Mouse (Mus musculus) hindbrain, embryonic 14.5 days (tissue): Measurements from ENCODE around the gene Shld1. TPM values are rescaled to one million over a fixed set of nuclear protein-coding genes. Genes with fewer than 3 reads are reported as not detected.

ENCODE experiments used
- ATAC-seq: fragments of 200-750 bp; cut with Nextera tagmentation; 2 replicates; pipeline ENCODE4 v1.8.0; 2017; ENCODE audit warnings: moderate number of reproducible peaks, mild to moderate bottlenecking, moderate TSS enrichment, moderate library complexity; ENCODE audit not compliant: low FRiP score
- DNase-seq: peaks from one replicate; pipeline ENCODE4 v3.0.0-alpha.2; 2015; ENCODE audit warnings: low spot score
- H3K27ac ChIP-seq: fragments of 300-500 bp; sonication (generic); 2 replicates; pipeline ENCODE4 v1.5.1; 2014; ENCODE audit warnings: mild to moderate bottlenecking, moderate library complexity
- H3K27me3 ChIP-seq: fragments of 300-500 bp; sonication (generic); 2 replicates; pipeline ENCODE4 v1.6.1; 2014; ENCODE audit warnings: mild to moderate bottlenecking, low read length, mixed read lengths; ENCODE audit not compliant: control insufficient read depth, insufficient read depth
- H3K36me3 ChIP-seq: fragments of 300-500 bp; sonication (generic); replicated peaks from 2 replicates; pipeline ENCODE4 v1.6.1; 2014; ENCODE audit not compliant: control insufficient read depth, insufficient read depth
- H3K4me1 ChIP-seq: fragments of 300-500 bp; sonication (generic); replicated peaks from 2 replicates; pipeline ENCODE4 v1.6.1; 2014; ENCODE audit warnings: antibody characterized with exemption, low read length, mixed read lengths; ENCODE audit not compliant: control insufficient read depth, insufficient read depth
- H3K4me2 ChIP-seq: fragments of 300-500 bp; sonication (generic); replicated peaks from 2 replicates; pipeline ENCODE4 v1.6.1; 2014; ENCODE audit warnings: mild to moderate bottlenecking, moderate library complexity
- H3K4me3 ChIP-seq: fragments of 300-500 bp; sonication (generic); replicated peaks from 2 replicates; pipeline ENCODE4 v1.5.1; 2014; ENCODE audit warnings: mild to moderate bottlenecking, low read length
- H3K9ac ChIP-seq: fragments of 300-500 bp; sonication (generic); 2 replicates; pipeline ENCODE4 v1.6.1; 2014
- H3K9me3 ChIP-seq: fragments of 300-500 bp; sonication (generic); 2 replicates; pipeline ENCODE4 v1.6.1; 2016; ENCODE audit warnings: low read length; ENCODE audit not compliant: control insufficient read depth
- WGBS: fragments of 180-500 bp; shearing (Covaris S2); extraction: QIAGEN DNeasy Blood & Tissue Kit; methylation state at CpG from one replicate; pipeline ENCODE4 v1.1.7; 2014; 5-methylcytosine and 5-hydroxymethylcytosine counted together
- polyA plus RNA-seq: library from polyadenylated mRNA; unstranded; fragments of >200 nt; fragmentation: Nextera tagmentation; extraction: Ambion mirVana; gene quantifications from 2 replicates; pipeline ENCODE4 v1.2.1, GENCODE M21; 2014

The Shld1 gene
- polyA plus RNA-seq, 1 experiment from 2014 or later: 21.9 TPM

- Histone ChIP-seq H3K36me3 (peaks cover 5% of the 10 kb centered on the region; the same call in 1 of the 2 replicates), H3K4me2 (no peak overlapping the region), H3K27me3 (no peaks in the 10 kb centered on the region), H3K9ac (no peak overlapping the region), H3K9me3 (no peaks in the 10 kb centered on the region), H3K27ac (0 out of 2 replicates have a peak overlapping the region, but pooled peaks have one; percentile 4), H3K4me1 (no peaks in the 10 kb centered on the region), H3K4me3 (no peak overlapping the region)
- DNase-seq (no peak), ATAC-seq (no peak)
- WGBS: 71% methylated on average over 15 of the region's 15 CpGs
Measured at GRCm38 (mm10) chr2:132751141-132752066, 64.7 kb downstream of the Shld1 start.

- ATAC-seq: no peak
Measured at GRCm38 (mm10) chr2:132752398-132752797, 65.7 kb downstream of the Shld1 start.

GRCm38 (mm10) chr2:132753137-132753536, 66.4 kb downstream of the Shld1 start:
- Histone ChIP-seq H3K4me3 (no peak overlapping the region), H3K36me3 (peaks cover 5% of the 10 kb centered on the region; the same call in 1 of the 2 replicates), H3K4me2 (no peak overlapping the region), H3K27me3 (no peaks in the 10 kb centered on the region), H3K9me3 (no peaks in the 10 kb centered on the region), H3K9ac (no peak overlapping the region), H3K27ac (no peak overlapping the region), H3K4me1 (no peaks in the 10 kb centered on the region)
- 87% methylated on average over 3 of the region's 3 CpGs for WGBS
- ATAC-seq: no peak
- DNase-seq: no peak

More at GRCm38 (mm10) chr2:132752398-132752797, 65.7 kb downstream of the Shld1 start:
- Histone ChIP-seq H3K27ac (no peak overlapping the region), H3K4me2 (no peak overlapping the region), H3K9me3 (no peaks in the 10 kb centered on the region), H3K27me3 (no peaks in the 10 kb centered on the region), H3K4me3 (no peak overlapping the region), H3K4me1 (no peaks in the 10 kb centered on the region), H3K9ac (no peak overlapping the region), H3K36me3 (peaks cover 5% of the 10 kb centered on the region; the same call in 1 of the 2 replicates)
- DNase-seq: no peak
- 86% methylated on average over 2 of the region's 2 CpGs for WGBS

- H3K27ac ChIP-seq: no peak overlapping the region
- WGBS: 56% methylated on average over 5 of the region's 5 CpGs
- H3K4me3 ChIP-seq: no peak overlapping the region
- H3K4me2 ChIP-seq: no peak overlapping the region
- DNase-seq (no peak), ATAC-seq (no peak)
- no peak overlapping the region for H3K9ac ChIP-seq
- no peaks in the 10 kb centered on the region for H3K36me3 ChIP-seq
- no peaks in the 10 kb centered on the region for H3K9me3 ChIP-seq
- H3K27me3 ChIP-seq: no peaks in the 10 kb centered on the region
- H3K4me1 ChIP-seq: no peaks in the 10 kb centered on the region
Measured at GRCm38 (mm10) chr2:132757911-132758310, 71.2 kb downstream of the Shld1 start.

GRCm38 (mm10) chr2:132770822-132771221, 84.1 kb downstream of the Shld1 start:
- Histone ChIP-seq H3K4me2 (no peak overlapping the region), H3K9me3 (no peaks in the 10 kb centered on the region), H3K4me1 (no peaks in the 10 kb centered on the region), H3K36me3 (no peaks in the 10 kb centered on the region), H3K27ac (no peak overlapping the region), H3K4me3 (no peak overlapping the region), H3K27me3 (no peaks in the 10 kb centered on the region), H3K9ac (no peak overlapping the region)
- DNase-seq: no peak
- WGBS: 89% methylated on average over 1 of the region's 1 CpGs
- ATAC-seq: no peak

- H3K36me3 ChIP-seq: 0 out of 2 replicates have a peak, but pooled peaks cover 4% of the 10 kb centered on the region
- DNase-seq (no peak), ATAC-seq (no peak)
- peak within 1 kb of the TSS; percentile 65 for H3K4me3 ChIP-seq
- peak within 1 kb of the TSS; percentile 93 for H3K9ac ChIP-seq
- H3K9me3 ChIP-seq: no peaks in the 10 kb centered on the region
- peak within 1 kb of the TSS; percentile 97 for H3K27ac ChIP-seq
- H3K4me2 ChIP-seq: peak within 1 kb of the TSS; percentile 57
- no peaks in the 10 kb centered on the region for H3K27me3 ChIP-seq
- H3K4me1 ChIP-seq: peaks cover 8% of the 10 kb centered on the region; the same call in 1 of the 2 replicates
- WGBS: 9% methylated on average over 4 of the region's 4 CpGs
Measured at GRCm38 (mm10) chr2:132780978-132781377, 94.2 kb downstream of the Shld1 start, which contains the start of gene Chgb. TSS of gene Chgb (plus strand) at chr2:132781278.

- H3K27me3 ChIP-seq: no peaks in the 10 kb centered on the region
- peak; percentile 97 for ATAC-seq
Measured at GRCm38 (mm10) chr2:132781439-132782068, 94.8 kb downstream of the Shld1 start.

GRCm38 (mm10) chr2:132784039-132784438, 97.3 kb downstream of the Shld1 start:
- no peak overlapping the region for H3K27ac ChIP-seq
- H3K36me3 ChIP-seq: 0 out of 2 replicates have a peak, but pooled peaks cover 7% of the 10 kb centered on the region
- H3K4me3 ChIP-seq: no peak overlapping the region
- H3K27me3 ChIP-seq: no peaks in the 10 kb centered on the region
- no peaks in the 10 kb centered on the region for H3K9me3 ChIP-seq
- no peak for DNase-seq
- no peak overlapping the region for H3K9ac ChIP-seq
- WGBS: 80% methylated on average over 6 of the region's 6 CpGs
- 0 out of 2 replicates have a peak, but pooled peaks cover 4% of the 10 kb centered on the region for H3K4me1 ChIP-seq
- ATAC-seq: no peak
- H3K4me2 ChIP-seq: peak overlapping the region; percentile 17; the same call in 1 of the 2 replicates

More at GRCm38 (mm10) chr2:132781439-132782068, 94.8 kb downstream of the Shld1 start:
- H3K27ac ChIP-seq: peak overlapping the region; percentile 97
- peak overlapping the region; percentile 65 for H3K4me3 ChIP-seq
- WGBS: under 1% methylated on average over 36 of the region's 41 CpGs
- H3K9me3 ChIP-seq: no peaks in the 10 kb centered on the region
- DNase-seq: peak; percentile 82
- H3K4me2 ChIP-seq: peak overlapping the region; percentile 57
- H3K4me1 ChIP-seq: peaks cover 8% of the 10 kb centered on the region; the same call in 1 of the 2 replicates
- H3K9ac ChIP-seq: peak overlapping the region; percentile 93
- H3K36me3 ChIP-seq: 0 out of 2 replicates have a peak, but pooled peaks cover 7% of the 10 kb centered on the region
